Mouse (Mus musculus): ENCODE results near the gene Dtx4. TPM values are rescaled to one million over a fixed set of nuclear protein-coding genes. Genes with fewer than 3 reads are reported as not detected.
A peak's percentile ranks its signal among the peaks of the same experiment; 100 is the strongest.

The Dtx4 gene
- polyA plus RNA-seq, 1 experiment from 2014 or later = 8.4 TPM

GRCm38 (mm10) chr19:12460282-12461249 is 40.7 kb downstream of the Dtx4 start, which contains the start of gene Mpeg1:
TSS of gene Mpeg1 (plus strand) at chr19:12460779.
- H3K4me2 ChIP-seq (replicated peaks; ENCODE audit: low read depth, low read length) = no peak within 1 kb of the TSS
- TF ChIP-seq EP300 (IDR thresholded peaks at IDR 0.05) = no peak
- no peak for TF ChIP-seq CTCF (IDR thresholded peaks at IDR 0.05)
- H3K9me3 ChIP-seq (ENCODE audit: low read length) = no peaks in the 10 kb centered on the region
- H3K4me1 ChIP-seq (ENCODE audit: insufficient read depth, low read depth, low read length) = peaks cover 8% of the 10 kb centered on the region; the same call in 1 of the 2 replicates
- no peak within 1 kb of the TSS for H3K9ac ChIP-seq (replicated peaks; ENCODE audit: low read depth)
- no peak within 1 kb of the TSS for H3K4me3 ChIP-seq (ENCODE audit: low read depth, low read length)
- ATAC-seq = no peak
- no peaks in the 10 kb centered on the region for H3K36me3 ChIP-seq (ENCODE audit: insufficient read depth, low read length)
- no peaks in the 10 kb centered on the region for H3K27me3 ChIP-seq (replicated peaks; ENCODE audit: insufficient read depth, low read length)
- H3K27ac ChIP-seq (ENCODE audit: low read length) = peak within 1 kb of the TSS; percentile 32; the same call in 1 of the 2 replicates
- 75% methylated on average over 11 of the region's 11 CpGs for WGBS
- no peak for DNase-seq (ENCODE audit: low spot score)

GRCm38 (mm10) chr19:12459516-12459915 is 41.7 kb downstream of the Dtx4 start:
- Histone ChIP-seq H3K4me1 (ENCODE audit: insufficient read depth, low read depth, low read length) (peaks cover 8% of the 10 kb centered on the region; the same call in 1 of the 2 replicates), H3K4me2 (replicated peaks; ENCODE audit: low read depth, low read length) (no peak overlapping the region), H3K4me3 (ENCODE audit: low read depth, low read length) (no peak overlapping the region), H3K9me3 (ENCODE audit: low read length) (no peaks in the 10 kb centered on the region), H3K27me3 (replicated peaks; ENCODE audit: insufficient read depth, low read length) (no peaks in the 10 kb centered on the region), H3K36me3 (ENCODE audit: insufficient read depth, low read length) (no peaks in the 10 kb centered on the region), H3K27ac (ENCODE audit: low read length) (peak overlapping the region; percentile 32; the same call in 1 of the 2 replicates), H3K9ac (replicated peaks; ENCODE audit: low read depth) (no peak overlapping the region)
- DNase-seq (ENCODE audit: low spot score) (no peak), ATAC-seq (no peak)
- WGBS = 67% methylated on average over 4 of the region's 4 CpGs
- TF ChIP-seq CTCF (IDR thresholded peaks at IDR 0.05) (no peak), EP300 (IDR thresholded peaks at IDR 0.05) (no peak)

GRCm38 (mm10) chr19:12457401-12458066 is 43.7 kb downstream of the Dtx4 start:
- DNase-seq (ENCODE audit: low spot score) = no peak
- Histone ChIP-seq H3K4me2 (replicated peaks; ENCODE audit: low read depth, low read length) (no peak overlapping the region), H3K27me3 (replicated peaks; ENCODE audit: insufficient read depth, low read length) (no peaks in the 10 kb centered on the region), H3K9me3 (ENCODE audit: low read length) (no peaks in the 10 kb centered on the region), H3K4me3 (ENCODE audit: low read depth, low read length) (no peak overlapping the region), H3K36me3 (ENCODE audit: insufficient read depth, low read length) (no peaks in the 10 kb centered on the region), H3K4me1 (ENCODE audit: insufficient read depth, low read depth, low read length) (no peaks in the 10 kb centered on the region; the same call in 1 of the 2 replicates), H3K9ac (replicated peaks; ENCODE audit: low read depth) (no peak overlapping the region), H3K27ac (ENCODE audit: low read length) (no peak overlapping the region)
- TF ChIP-seq CTCF (IDR thresholded peaks at IDR 0.05) = no peak
- no peak for TF ChIP-seq EP300 (IDR thresholded peaks at IDR 0.05)
- 72% methylated on average over 12 of the region's 12 CpGs for WGBS
- no peak for ATAC-seq

- Histone ChIP-seq H3K27ac (ENCODE audit: low read length) (no peak overlapping the region), H3K4me3 (ENCODE audit: low read depth, low read length) (no peak overlapping the region), H3K27me3 (replicated peaks; ENCODE audit: insufficient read depth, low read length) (no peaks in the 10 kb centered on the region), H3K9me3 (ENCODE audit: low read length) (no peaks in the 10 kb centered on the region), H3K4me2 (replicated peaks; ENCODE audit: low read depth, low read length) (no peak overlapping the region), H3K9ac (replicated peaks; ENCODE audit: low read depth) (no peak overlapping the region), H3K4me1 (ENCODE audit: insufficient read depth, low read depth, low read length) (no peaks in the 10 kb centered on the region), H3K36me3 (ENCODE audit: insufficient read depth, low read length) (no peaks in the 10 kb centered on the region)
- no peak for ATAC-seq
- TF ChIP-seq EP300 (IDR thresholded peaks at IDR 0.05) (peak; percentile 81), CTCF (IDR thresholded peaks at IDR 0.05) (no peak)
- peak; percentile 70 for DNase-seq (ENCODE audit: low spot score)
- WGBS = 52% methylated on average over 3 of the region's 3 CpGs
Observed at GRCm38 (mm10) chr19:12445014-12445413, 56.2 kb downstream of the Dtx4 start.

- Histone ChIP-seq H3K27ac (ENCODE audit: low read length) (no peak overlapping the region), H3K9me3 (ENCODE audit: low read length) (no peaks in the 10 kb centered on the region), H3K4me3 (ENCODE audit: low read depth, low read length) (no peak overlapping the region), H3K4me2 (replicated peaks; ENCODE audit: low read depth, low read length) (no peak overlapping the region), H3K9ac (replicated peaks; ENCODE audit: low read depth) (no peak overlapping the region), H3K27me3 (replicated peaks; ENCODE audit: insufficient read depth, low read length) (no peaks in the 10 kb centered on the region), H3K36me3 (ENCODE audit: insufficient read depth, low read length) (no peaks in the 10 kb centered on the region), H3K4me1 (ENCODE audit: insufficient read depth, low read depth, low read length) (no peaks in the 10 kb centered on the region)
- 66% methylated on average over 4 of the region's 4 CpGs for WGBS
- no peak for ATAC-seq
- no peak for DNase-seq (ENCODE audit: low spot score)
- no peak for TF ChIP-seq EP300 (IDR thresholded peaks at IDR 0.05)
Observed at GRCm38 (mm10) chr19:12442560-12442959, 58.7 kb downstream of the Dtx4 start.

GRCm38 (mm10) chr19:12440103-12440725 is 61.0 kb downstream of the Dtx4 start:
- Histone ChIP-seq H3K4me2 (replicated peaks; ENCODE audit: low read depth, low read length) (no peak overlapping the region), H3K9me3 (ENCODE audit: low read length) (no peaks in the 10 kb centered on the region), H3K27ac (ENCODE audit: low read length) (peak overlapping the region; percentile 47), H3K27me3 (replicated peaks; ENCODE audit: insufficient read depth, low read length) (no peaks in the 10 kb centered on the region), H3K4me1 (ENCODE audit: insufficient read depth, low read depth, low read length) (no peaks in the 10 kb centered on the region), H3K36me3 (ENCODE audit: insufficient read depth, low read length) (no peaks in the 10 kb centered on the region), H3K4me3 (ENCODE audit: low read depth, low read length) (no peak overlapping the region), H3K9ac (replicated peaks; ENCODE audit: low read depth) (no peak overlapping the region)
- 57% methylated on average over 5 of the region's 5 CpGs for WGBS
- ATAC-seq (peak; percentile 37; the same call in 1 of the 2 replicates), DNase-seq (ENCODE audit: low spot score) (peak; percentile 65)
- TF ChIP-seq CTCF (IDR thresholded peaks at IDR 0.05) (no peak), EP300 (IDR thresholded peaks at IDR 0.05) (no peak)
